Mouse (Mus musculus) cerebellum, adult 9-10 months (tissue): Measurements from ENCODE around the gene Trip11.
A peak's percentile ranks its signal among the peaks of the same experiment; 100 is the strongest.

ENCODE experiments used
- DNase-seq: peaks from one replicate; pipeline ENCODE4 v3.0.0; 2022

Trip11 gene

DNA sequence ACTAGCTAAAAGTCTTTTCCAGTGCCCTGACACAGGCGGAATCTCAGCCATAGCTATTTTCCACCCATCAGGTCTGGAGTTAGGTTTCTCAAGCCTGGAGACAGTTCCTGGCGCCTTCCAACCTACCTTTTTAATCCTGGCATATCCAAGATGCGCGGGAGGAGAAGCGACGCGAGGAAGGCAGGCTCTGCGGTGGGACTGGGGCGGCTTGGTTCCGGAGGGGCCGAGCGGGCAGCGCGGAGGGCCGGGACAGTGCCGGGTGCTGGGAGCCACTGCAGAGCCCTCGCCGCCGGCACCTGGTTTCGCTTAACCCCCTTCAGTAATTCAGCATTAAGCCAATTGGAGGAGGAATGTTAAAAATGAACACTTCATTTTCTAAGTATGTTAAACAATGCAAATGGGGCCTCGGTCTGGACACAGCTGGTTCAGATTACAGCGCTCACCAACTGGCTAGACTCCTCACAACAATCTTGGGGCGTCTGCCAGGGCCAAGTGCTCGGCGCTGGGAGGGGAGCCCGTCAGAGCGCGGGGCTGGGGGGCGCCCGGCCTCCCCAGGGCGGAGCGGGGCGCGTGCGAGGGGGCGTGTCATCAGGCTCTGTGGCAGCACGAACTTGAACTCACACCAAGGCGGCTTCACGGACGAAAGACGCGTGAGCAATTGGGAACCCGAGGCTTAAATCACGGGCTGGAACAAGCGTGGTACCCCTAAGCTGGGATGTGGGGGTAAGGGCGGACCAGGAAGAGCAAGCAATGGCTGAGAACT lies 94.3 kb downstream of the Trip11 start, which contains the start of gene Fbln5:
Gene Fbln5, minus strand, starts transcription at position 448 of the 763 bp plus-strand sequence.
- DNase-seq, result no peak

DNA sequence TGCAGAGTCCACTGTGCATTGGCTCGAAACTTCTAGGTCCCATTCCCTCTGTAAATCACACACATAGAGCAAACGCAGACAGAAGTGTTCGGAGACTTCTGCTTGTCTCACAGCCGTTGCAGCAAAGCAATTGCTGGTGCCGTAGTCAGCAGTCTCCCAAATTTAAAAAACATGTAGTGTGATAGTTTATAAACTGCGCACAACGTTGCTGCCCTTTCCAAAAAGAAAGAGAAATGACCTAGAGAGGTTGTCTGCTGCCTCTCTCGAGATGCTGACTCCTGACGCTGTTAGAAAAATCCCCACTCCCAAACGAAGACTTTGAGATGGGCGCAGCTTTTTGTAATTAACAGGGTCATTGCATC lies 94.8 kb downstream of the Trip11 start:
- no peak for DNase-seq

DNA sequence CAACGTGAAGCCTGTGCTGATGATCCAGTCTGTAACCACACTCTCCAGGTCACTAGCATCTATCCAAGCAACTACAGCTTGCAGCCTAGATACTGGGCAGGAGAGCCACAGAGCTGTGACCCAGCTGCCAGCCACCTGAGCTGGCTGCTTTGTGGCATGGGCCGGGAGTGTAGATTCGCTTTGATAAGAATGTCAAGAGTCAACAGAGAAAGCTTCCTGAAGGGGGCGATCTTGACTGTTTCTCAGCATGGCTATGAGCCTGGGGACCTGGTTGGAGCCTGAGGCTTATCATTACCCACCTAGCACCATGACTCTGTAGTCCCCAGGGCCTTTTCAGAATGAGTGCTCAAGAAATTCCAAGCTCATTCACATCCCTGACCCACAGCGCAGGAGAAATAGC lies 96.3 kb downstream of the Trip11 start:
- DNase-seq, result no peak

DNA sequence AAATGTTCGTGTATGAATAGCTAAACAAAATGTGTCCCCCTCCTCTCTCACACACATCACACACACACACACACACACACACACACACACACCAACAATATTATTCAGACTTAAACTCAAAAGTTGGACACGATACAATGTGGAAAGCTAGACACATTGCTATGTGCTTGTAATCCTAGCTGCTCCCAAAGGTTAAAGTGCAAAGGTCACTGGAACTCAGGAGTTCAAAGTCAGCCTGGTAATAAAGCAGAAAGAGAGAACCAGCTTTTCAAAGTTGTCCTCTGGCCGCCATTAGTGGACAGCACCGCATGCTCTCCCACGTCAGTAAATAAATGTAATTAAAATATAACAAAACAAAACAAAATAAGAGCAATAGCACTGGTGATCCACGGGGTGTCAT lies 97.3 kb downstream of the Trip11 start:
- no peak for DNase-seq

DNA sequence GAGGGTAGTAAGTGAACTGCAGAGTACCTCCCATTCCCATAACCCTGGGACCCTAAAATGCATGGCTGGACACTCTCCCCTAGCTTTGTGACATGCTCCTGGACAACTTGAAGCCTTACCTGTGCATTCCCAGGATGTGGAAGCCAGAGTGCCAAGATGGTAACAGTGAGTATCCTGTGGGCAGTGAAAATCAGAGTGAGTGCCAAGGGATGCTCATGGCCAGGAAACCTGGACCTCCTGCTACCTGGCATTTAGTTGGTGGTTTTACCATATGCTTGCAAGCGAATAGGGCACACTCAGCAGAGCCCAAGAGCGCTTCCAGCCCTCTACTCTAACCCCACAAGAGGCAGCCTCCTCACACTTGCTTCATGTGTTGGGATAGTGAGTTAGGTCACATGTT lies 98.6 kb downstream of the Trip11 start:
- peak; percentile 70 for DNase-seq

DNA sequence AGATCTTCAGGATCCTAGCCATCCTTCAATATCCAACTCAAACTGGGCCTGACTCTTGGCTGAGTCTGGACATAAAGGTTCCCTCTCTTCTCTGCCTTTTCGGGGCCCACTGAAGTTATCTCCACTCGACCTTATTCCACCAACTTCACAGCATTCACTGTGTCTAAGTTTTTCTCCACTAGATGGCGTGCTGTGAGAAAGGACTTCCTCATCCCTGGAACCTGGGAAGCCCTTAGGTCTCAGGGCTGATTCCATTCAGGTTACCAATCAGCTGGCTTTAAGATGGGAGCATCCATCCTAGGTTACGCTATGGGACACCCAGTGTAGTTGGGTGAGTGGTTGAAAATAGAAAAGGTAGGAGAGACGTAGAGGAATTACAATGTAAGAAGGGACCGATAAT lies 101.9 kb downstream of the Trip11 start:
- no peak for DNase-seq

DNA sequence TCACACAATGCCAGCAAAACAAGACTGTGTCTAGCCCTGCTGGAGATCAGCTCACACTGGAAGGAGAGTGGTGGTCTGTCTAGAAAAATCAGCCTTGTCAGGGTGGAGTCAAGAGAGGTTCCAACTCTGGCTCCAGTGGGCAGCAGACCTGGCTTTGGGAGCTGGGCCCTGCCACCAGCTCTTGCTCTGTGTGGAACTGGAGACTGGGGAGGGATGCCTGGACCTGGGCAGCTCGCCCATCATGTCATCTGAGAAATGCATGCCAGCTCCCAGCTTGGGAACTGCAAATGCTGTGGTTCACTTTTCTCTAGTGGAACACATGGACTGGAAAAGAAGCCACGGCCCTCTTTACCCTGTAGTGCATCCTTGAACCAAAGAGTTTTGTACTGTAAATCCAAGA lies 102.6 kb downstream of the Trip11 start:
- peak; percentile 73 for DNase-seq

DNA sequence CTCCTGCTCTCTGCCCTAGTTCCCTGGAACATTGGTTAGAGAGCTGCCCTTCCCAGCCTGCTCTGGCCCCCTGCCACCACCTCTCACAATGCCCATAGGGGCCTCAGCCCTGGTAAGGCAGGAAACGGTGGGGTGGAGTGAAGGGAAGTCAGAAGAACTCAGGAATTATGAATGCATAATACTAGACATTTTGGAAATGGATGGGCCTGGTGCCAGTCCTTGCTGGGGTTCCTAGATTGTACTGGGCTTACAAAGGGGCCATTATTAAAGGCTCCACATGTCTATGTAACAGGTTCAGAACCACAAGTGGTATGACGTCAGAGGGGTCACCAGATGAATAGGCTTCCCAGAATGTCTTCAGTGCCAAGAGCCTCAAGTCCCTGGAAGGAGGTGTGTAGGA lies 105.7 kb downstream of the Trip11 start:
- no peak for DNase-seq

DNA sequence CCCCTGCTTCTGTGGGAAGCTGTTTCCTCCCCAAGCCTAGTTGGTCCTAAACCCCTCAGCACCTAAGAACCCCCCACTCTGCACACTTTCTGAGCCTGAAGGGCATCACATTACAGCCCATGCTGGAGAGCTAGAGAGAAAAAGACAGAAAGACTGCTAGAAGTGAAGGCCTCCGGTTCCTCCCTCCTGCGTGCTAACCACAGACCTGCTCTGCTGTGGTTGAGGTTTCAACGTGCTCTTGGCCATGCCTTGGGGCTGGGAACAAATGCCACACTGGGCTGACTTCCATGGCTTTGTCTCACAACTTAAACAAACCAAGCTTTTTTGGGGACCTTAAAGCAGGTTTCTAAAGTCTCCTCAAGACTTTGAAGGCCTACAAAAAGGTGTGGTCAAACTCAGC lies 110.6 kb downstream of the Trip11 start:
- no peak for DNase-seq

DNA sequence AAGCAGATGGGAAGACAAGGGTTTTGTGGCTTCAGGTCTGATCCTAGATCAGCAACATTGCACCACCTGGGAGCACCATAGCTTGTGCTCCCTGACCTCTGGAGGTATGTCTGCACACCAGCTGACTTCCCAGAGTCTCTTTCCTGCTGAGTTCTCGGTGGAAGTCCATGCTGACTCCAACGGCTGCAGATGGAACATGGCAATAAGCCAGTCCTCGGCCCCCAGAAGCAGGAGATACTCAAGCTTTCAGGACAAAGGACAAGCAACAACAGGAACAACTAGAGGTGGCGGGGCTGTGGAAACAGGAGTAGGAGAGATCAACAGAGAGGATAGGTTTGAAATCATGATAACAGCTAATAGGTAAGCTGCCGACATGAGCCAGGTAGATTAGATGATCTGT lies 111.3 kb downstream of the Trip11 start:
- no peak for DNase-seq

DNA sequence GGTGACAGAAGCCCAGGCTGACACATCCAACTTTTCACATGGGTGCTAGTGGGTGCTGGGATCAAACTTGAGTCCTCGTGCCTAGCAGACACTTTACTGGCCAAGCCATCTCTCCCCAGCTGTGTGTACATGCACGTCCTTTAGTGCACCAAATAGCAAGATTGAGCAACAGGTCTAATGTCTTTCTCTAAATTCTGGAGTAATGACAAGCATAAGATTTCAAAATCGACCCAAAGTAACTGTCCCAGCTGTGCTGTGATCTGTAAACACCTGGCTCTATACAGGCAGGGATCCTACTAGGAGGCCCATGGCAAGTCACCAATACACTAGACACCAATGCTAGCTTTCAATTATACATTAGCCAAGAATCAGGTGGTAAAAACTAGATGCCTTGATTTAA lies 112.0 kb downstream of the Trip11 start:
- no peak for DNase-seq

DNA sequence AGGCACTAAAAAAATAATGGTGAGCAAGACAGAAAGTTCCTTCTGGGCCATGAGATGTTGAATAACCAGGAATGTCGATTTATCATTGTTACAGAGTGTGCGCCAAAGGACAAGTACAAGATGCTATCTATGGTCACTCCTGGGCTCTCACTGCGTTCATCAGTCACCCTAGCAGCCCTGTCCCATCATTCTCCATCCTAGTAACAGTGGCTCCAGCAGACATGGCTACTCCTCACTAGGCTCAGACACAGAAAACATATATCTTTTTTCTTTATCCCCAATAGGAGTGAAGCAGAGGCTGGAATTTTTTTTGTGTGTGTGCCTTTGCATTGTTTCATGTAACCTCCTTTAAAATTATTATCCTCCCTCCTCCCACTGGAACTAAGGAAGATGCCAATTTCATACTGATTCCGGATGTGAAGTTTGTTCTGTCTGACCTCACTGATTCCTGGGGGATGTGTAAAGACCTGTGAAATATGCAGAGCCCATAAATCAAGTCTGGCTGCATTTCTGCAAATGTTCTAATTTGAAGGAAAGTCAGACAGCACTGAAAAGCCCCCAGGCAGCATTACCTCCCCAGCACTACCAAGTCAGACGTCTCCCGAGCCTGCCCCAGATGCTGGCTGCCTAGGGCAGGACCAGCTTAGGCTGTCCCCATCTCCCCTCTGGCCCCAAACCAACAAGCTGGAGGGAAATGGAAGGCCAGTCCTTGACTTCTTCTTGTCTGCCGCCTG lies 114.7 kb downstream of the Trip11 start:
- DNase-seq, result no peak

DNA sequence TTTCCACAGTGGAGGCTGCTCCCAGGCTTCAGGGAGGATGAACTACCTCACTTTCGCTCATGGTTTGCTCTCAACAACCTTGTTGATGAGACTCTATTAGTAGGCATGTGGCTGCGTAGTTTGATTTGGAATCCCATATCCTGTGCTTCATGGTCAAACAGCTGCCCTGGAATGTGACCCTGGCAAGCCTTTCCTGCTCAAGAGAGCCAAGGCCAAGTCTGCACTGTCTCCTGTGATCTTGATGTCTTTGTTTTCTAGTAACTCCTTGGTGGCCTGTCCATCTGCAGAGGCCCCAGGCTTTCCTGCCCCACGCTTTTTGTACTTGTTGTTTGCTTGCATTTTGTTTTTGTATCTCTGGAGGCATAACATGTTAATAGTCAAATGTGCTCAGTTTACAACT lies 118.6 kb downstream of the Trip11 start:
- DNase-seq, result no peak

DNA sequence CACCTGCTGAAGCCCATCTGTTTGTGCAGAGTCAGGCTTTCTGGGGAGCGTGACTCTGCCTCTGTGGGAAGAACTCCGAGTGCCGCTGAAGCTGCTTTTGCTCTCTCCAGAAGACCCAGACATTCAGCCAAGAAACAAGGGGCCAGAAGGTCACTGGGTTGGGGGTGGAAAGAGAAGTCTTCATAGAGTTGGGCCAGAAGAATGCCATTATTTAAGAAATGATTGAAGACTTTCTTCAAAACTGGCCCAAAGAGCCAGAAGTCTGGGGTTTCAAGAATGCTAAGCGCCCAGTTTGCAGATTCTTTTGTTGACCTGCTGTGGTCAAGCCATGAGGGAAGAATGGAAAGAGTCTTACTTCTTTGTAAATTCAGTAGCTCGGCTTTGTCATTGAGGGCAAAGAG lies 119.8 kb downstream of the Trip11 start:
- DNase-seq, result no peak

DNA sequence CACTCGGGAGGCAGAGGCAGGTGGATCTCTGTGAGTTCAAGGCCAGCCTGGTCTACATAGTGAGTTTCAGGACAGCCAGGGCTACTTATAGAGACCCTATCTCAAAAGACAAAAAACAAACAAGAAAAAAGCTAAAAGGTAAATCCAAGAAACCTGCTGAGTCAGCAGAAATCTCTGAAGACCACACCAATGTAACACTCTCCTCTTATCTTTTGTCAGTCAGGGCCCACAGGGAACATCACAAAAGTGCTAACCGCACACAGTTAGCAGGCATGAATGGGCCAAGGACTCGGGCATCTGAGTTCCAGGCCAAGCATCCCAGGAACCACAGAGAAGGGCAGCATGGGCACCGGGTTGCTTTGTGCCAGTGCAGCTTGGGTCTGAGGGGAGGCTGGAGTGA lies 120.4 kb downstream of the Trip11 start:
- no peak for DNase-seq

DNA sequence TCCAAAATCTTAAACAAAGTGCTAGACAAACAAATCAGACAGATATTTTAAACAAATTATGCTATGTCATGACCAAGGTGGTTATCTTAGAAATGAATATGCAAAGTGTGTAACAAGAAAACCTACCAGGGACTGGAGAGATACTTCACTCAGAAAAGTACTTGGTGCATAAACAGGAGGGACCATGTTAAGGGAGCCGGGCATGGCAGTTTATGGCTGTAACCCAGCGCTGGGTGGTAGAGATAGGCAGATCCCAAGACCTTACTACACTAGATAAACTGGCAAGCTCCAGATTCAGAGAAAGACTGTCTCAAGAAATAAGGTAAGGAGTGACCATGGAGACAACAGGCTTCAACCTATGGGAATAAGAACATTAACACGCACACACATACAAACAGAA lies 123.3 kb downstream of the Trip11 start:
- DNase-seq, result no peak

DNA sequence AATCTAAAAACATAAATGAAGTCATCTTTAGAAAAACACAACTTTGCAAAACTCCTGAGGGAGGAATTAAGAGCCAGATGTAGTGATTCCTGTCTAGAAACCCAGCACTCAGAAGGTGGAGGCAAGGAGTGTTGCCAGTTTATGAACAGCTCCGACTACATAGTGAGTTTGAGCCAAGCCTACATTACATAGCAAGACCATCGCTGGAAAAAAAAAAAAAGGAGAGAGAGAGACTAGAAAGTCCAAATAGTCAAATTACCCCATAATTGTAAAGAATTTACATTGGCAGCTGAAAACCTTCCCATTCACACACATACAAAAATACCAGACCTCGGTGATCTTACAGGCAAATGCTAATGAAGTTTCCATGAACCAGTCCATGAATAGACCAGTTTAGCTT lies 123.8 kb downstream of the Trip11 start:
- DNase-seq, result no peak
